Mouse (Mus musculus): ENCODE results near the gene Alox5ap. TPM values are rescaled to one million over a fixed set of nuclear protein-coding genes. Genes with fewer than 3 reads are reported as not detected.

The Alox5ap gene
- polyA plus RNA-seq, 1 experiment from 2014 or later, result 49.0 TPM

GRCm38 (mm10) chr5:149271291-149271690 is 6.7 kb downstream of the Alox5ap start:
- 74% methylated on average over 3 of the region's 3 CpGs for whole genome bisulfite sequencing (ENCODE audit: insufficient replicate concordance)
- no peak overlapping the region for H3K4me3 ChIP-seq (ENCODE audit: low read depth, low read length)
- ATAC-seq (ENCODE audit: low read depth), result no peak

GRCm38 (mm10) chr5:149272535-149272934 is 8.0 kb downstream of the Alox5ap start:
- Histone ChIP-seq H3K9ac (ENCODE audit: low read depth, low read length) (no peak overlapping the region), H3K27me3 (ENCODE audit: control insufficient read depth, insufficient read depth, low read depth, low read length) (no peaks in the 10 kb centered on the region), H3K27ac (ENCODE audit: low read length) (peak overlapping the region; percentile 41), H3K4me2 (ENCODE audit: low read depth, low read length) (no peak overlapping the region), H3K4me1 (ENCODE audit: control insufficient read depth, low read depth, low read length) (no peaks in the 10 kb centered on the region; the same call in none of the 2 replicates), H3K36me3 (ENCODE audit: control insufficient read depth, insufficient read depth) (no peaks in the 10 kb centered on the region; the same call in 1 of the 2 replicates), H3K9me3 (replicated peaks; ENCODE audit: control insufficient read depth, low read length) (no peaks in the 10 kb centered on the region; the same call in 1 of the 2 replicates), H3K4me3 (ENCODE audit: low read depth, low read length) (no peak overlapping the region)
- ATAC-seq (ENCODE audit: low read depth), result peak; percentile 37
- WGBS (ENCODE audit: insufficient replicate concordance), result 24% methylated on average over 4 of the region's 4 CpGs

More at GRCm38 (mm10) chr5:149271291-149271690, 6.7 kb downstream of the Alox5ap start:
- Histone ChIP-seq H3K27ac (ENCODE audit: low read length) (no peak overlapping the region), H3K4me1 (ENCODE audit: control insufficient read depth, low read depth, low read length) (no peaks in the 10 kb centered on the region; the same call in none of the 2 replicates), H3K9me3 (replicated peaks; ENCODE audit: control insufficient read depth, low read length) (no peaks in the 10 kb centered on the region; the same call in 1 of the 2 replicates), H3K4me2 (ENCODE audit: low read depth, low read length) (no peak overlapping the region), H3K36me3 (ENCODE audit: control insufficient read depth, insufficient read depth) (no peaks in the 10 kb centered on the region; the same call in 1 of the 2 replicates), H3K9ac (ENCODE audit: low read depth, low read length) (no peak overlapping the region), H3K27me3 (ENCODE audit: control insufficient read depth, insufficient read depth, low read depth, low read length) (no peaks in the 10 kb centered on the region)

GRCm38 (mm10) chr5:149274390-149275104 is 10.0 kb downstream of the Alox5ap start:
- WGBS (ENCODE audit: insufficient replicate concordance), result 23% methylated on average over 15 of the region's 15 CpGs
- H3K4me1 ChIP-seq (ENCODE audit: control insufficient read depth, low read depth, low read length), result no peaks in the 10 kb centered on the region; the same call in 1 of the 2 replicates
- H3K27ac ChIP-seq (ENCODE audit: low read length), result peak overlapping the region; percentile 60
- H3K9me3 ChIP-seq (replicated peaks; ENCODE audit: control insufficient read depth, low read length), result no peaks in the 10 kb centered on the region; the same call in 1 of the 2 replicates
- no peaks in the 10 kb centered on the region for H3K27me3 ChIP-seq (ENCODE audit: control insufficient read depth, insufficient read depth, low read depth, low read length)
- no peaks in the 10 kb centered on the region; the same call in 1 of the 2 replicates for H3K36me3 ChIP-seq (ENCODE audit: control insufficient read depth, insufficient read depth)
- peak; percentile 56; the same call in 1 of the 2 replicates for ATAC-seq (ENCODE audit: low read depth)
- H3K4me2 ChIP-seq (ENCODE audit: low read depth, low read length), result no peak overlapping the region
- H3K9ac ChIP-seq (ENCODE audit: low read depth, low read length), result no peak overlapping the region
- no peak overlapping the region for H3K4me3 ChIP-seq (ENCODE audit: low read depth, low read length)

GRCm38 (mm10) chr5:149275105-149275494 is 10.5 kb downstream of the Alox5ap start:
- no peak for ATAC-seq (ENCODE audit: low read depth)
- WGBS (ENCODE audit: insufficient replicate concordance), result 64% methylated on average over 1 of the region's 1 CpGs

GRCm38 (mm10) chr5:149277529-149277928 is 13.0 kb downstream of the Alox5ap start:
- 67% methylated on average over 5 of the region's 5 CpGs for WGBS (ENCODE audit: insufficient replicate concordance)
- H3K36me3 ChIP-seq (ENCODE audit: control insufficient read depth, insufficient read depth), result no peaks in the 10 kb centered on the region
- no peaks in the 10 kb centered on the region; the same call in 1 of the 2 replicates for H3K4me1 ChIP-seq (ENCODE audit: control insufficient read depth, low read depth, low read length)
- H3K9ac ChIP-seq (ENCODE audit: low read depth, low read length), result no peak overlapping the region
- no peaks in the 10 kb centered on the region for H3K27me3 ChIP-seq (ENCODE audit: control insufficient read depth, insufficient read depth, low read depth, low read length)
- H3K27ac ChIP-seq (ENCODE audit: low read length), result no peak overlapping the region
- H3K4me2 ChIP-seq (ENCODE audit: low read depth, low read length), result no peak overlapping the region
- H3K4me3 ChIP-seq (ENCODE audit: low read depth, low read length), result no peak overlapping the region
- ATAC-seq (ENCODE audit: low read depth), result no peak; the same call in 1 of the 2 replicates
- 0 out of 2 replicates have a peak, but pooled peaks cover under 1% of the 10 kb centered on the region for H3K9me3 ChIP-seq (replicated peaks; ENCODE audit: control insufficient read depth, low read length)

More at GRCm38 (mm10) chr5:149275105-149275494, 10.5 kb downstream of the Alox5ap start:
- Histone ChIP-seq H3K4me1 (ENCODE audit: control insufficient read depth, low read depth, low read length) (no peaks in the 10 kb centered on the region; the same call in 1 of the 2 replicates), H3K27ac (ENCODE audit: low read length) (no peak overlapping the region; the same call in 1 of the 2 replicates), H3K4me3 (ENCODE audit: low read depth, low read length) (no peak overlapping the region), H3K4me2 (ENCODE audit: low read depth, low read length) (no peak overlapping the region), H3K9ac (ENCODE audit: low read depth, low read length) (no peak overlapping the region), H3K36me3 (ENCODE audit: control insufficient read depth, insufficient read depth) (no peaks in the 10 kb centered on the region; the same call in 1 of the 2 replicates), H3K27me3 (ENCODE audit: control insufficient read depth, insufficient read depth, low read depth, low read length) (no peaks in the 10 kb centered on the region), H3K9me3 (replicated peaks; ENCODE audit: control insufficient read depth, low read length) (no peaks in the 10 kb centered on the region; the same call in 1 of the 2 replicates)

- no peak overlapping the region for H3K9ac ChIP-seq (ENCODE audit: low read depth, low read length)
- 74% methylated on average over 22 of the region's 22 CpGs for WGBS (ENCODE audit: insufficient replicate concordance)
These were observed 14.8 kb downstream of the Alox5ap start for GRCm38 (mm10) chr5:149279273-149279844.

GRCm38 (mm10) chr5:149283009-149283408 is 18.4 kb downstream of the Alox5ap start:
- Histone ChIP-seq H3K9ac (ENCODE audit: low read depth, low read length) (no peak overlapping the region), H3K4me2 (ENCODE audit: low read depth, low read length) (no peak overlapping the region), H3K27ac (ENCODE audit: low read length) (no peak overlapping the region), H3K27me3 (ENCODE audit: control insufficient read depth, insufficient read depth, low read depth, low read length) (no peaks in the 10 kb centered on the region), H3K9me3 (replicated peaks; ENCODE audit: control insufficient read depth, low read length) (peaks cover 4% of the 10 kb centered on the region; the same call in 1 of the 2 replicates), H3K36me3 (ENCODE audit: control insufficient read depth, insufficient read depth) (no peaks in the 10 kb centered on the region), H3K4me3 (ENCODE audit: low read depth, low read length) (no peak overlapping the region), H3K4me1 (ENCODE audit: control insufficient read depth, low read depth, low read length) (no peaks in the 10 kb centered on the region)
- no peak for ATAC-seq (ENCODE audit: low read depth)
- 65% methylated on average over 2 of the region's 2 CpGs for WGBS (ENCODE audit: insufficient replicate concordance)

More at GRCm38 (mm10) chr5:149279273-149279844, 14.8 kb downstream of the Alox5ap start:
- no peak overlapping the region for H3K27ac ChIP-seq (ENCODE audit: low read length)
- no peaks in the 10 kb centered on the region for H3K4me1 ChIP-seq (ENCODE audit: control insufficient read depth, low read depth, low read length)
- H3K4me3 ChIP-seq (ENCODE audit: low read depth, low read length), result no peak overlapping the region
- no peaks in the 10 kb centered on the region for H3K27me3 ChIP-seq (ENCODE audit: control insufficient read depth, insufficient read depth, low read depth, low read length)
- H3K9me3 ChIP-seq (replicated peaks; ENCODE audit: control insufficient read depth, low read length), result peaks cover 4% of the 10 kb centered on the region; the same call in 1 of the 2 replicates
- H3K4me2 ChIP-seq (ENCODE audit: low read depth, low read length), result no peak overlapping the region
- H3K36me3 ChIP-seq (ENCODE audit: control insufficient read depth, insufficient read depth), result no peaks in the 10 kb centered on the region
- ATAC-seq (ENCODE audit: low read depth), result no peak

GRCm38 (mm10) chr5:149283821-149284220 is 19.3 kb downstream of the Alox5ap start:
- Histone ChIP-seq H3K36me3 (ENCODE audit: control insufficient read depth, insufficient read depth) (no peaks in the 10 kb centered on the region), H3K9ac (ENCODE audit: low read depth, low read length) (no peak overlapping the region), H3K9me3 (replicated peaks; ENCODE audit: control insufficient read depth, low read length) (peaks cover 4% of the 10 kb centered on the region; the same call in 1 of the 2 replicates), H3K4me3 (ENCODE audit: low read depth, low read length) (no peak overlapping the region), H3K4me1 (ENCODE audit: control insufficient read depth, low read depth, low read length) (no peaks in the 10 kb centered on the region), H3K27ac (ENCODE audit: low read length) (no peak overlapping the region), H3K27me3 (ENCODE audit: control insufficient read depth, insufficient read depth, low read depth, low read length) (no peaks in the 10 kb centered on the region), H3K4me2 (ENCODE audit: low read depth, low read length) (no peak overlapping the region)
- ATAC-seq (ENCODE audit: low read depth), result no peak

- no peak overlapping the region for H3K4me3 ChIP-seq (ENCODE audit: low read depth, low read length)
- no peaks in the 10 kb centered on the region for H3K36me3 ChIP-seq (ENCODE audit: control insufficient read depth, insufficient read depth)
- 49% methylated on average over 7 of the region's 7 CpGs for WGBS (ENCODE audit: insufficient replicate concordance)
- no peak overlapping the region for H3K4me2 ChIP-seq (ENCODE audit: low read depth, low read length)
- H3K9me3 ChIP-seq (replicated peaks; ENCODE audit: control insufficient read depth, low read length), result peaks cover 4% of the 10 kb centered on the region; the same call in 1 of the 2 replicates
- H3K27me3 ChIP-seq (ENCODE audit: control insufficient read depth, insufficient read depth, low read depth, low read length), result no peaks in the 10 kb centered on the region
- no peak overlapping the region for H3K27ac ChIP-seq (ENCODE audit: low read length)
- no peaks in the 10 kb centered on the region for H3K4me1 ChIP-seq (ENCODE audit: control insufficient read depth, low read depth, low read length)
- H3K9ac ChIP-seq (ENCODE audit: low read depth, low read length), result no peak overlapping the region
- ATAC-seq (ENCODE audit: low read depth), result no peak
These were observed 21.5 kb downstream of the Alox5ap start for GRCm38 (mm10) chr5:149286021-149286420.
